Mouse (Mus musculus) liver, embryonic 12.5 days (tissue): ENCODE data around the gene Barhl2. TPM values are rescaled to one million over a fixed set of nuclear protein-coding genes. Genes with fewer than 3 reads are reported as not detected.

Experiments used
- ATAC-seq: fragments of 200-750 bp; cut with Nextera tagmentation; 2 replicates; pipeline ENCODE4 v1.8.0; 2017; ENCODE audit warnings: moderate number of reproducible peaks, mild to moderate bottlenecking, moderate library complexity
- H3K27ac ChIP-seq: fragments of 300-500 bp; sonication (generic); 2 replicates; pipeline ENCODE4 v1.5.1; 2016; ENCODE audit warnings: mild to moderate bottlenecking
- H3K27me3 ChIP-seq: fragments of 300-500 bp; sonication (generic); replicated peaks from 2 replicates; pipeline ENCODE4 v1.6.1; 2016; ENCODE audit warnings: mild to moderate bottlenecking, moderate library complexity
- H3K36me3 ChIP-seq: fragments of 300-500 bp; sonication (generic); 2 replicates; pipeline ENCODE4 v1.6.1; 2016; ENCODE audit warnings: mild to moderate bottlenecking, moderate library complexity
- H3K4me1 ChIP-seq: fragments of 300-500 bp; sonication (generic); 2 replicates; pipeline ENCODE4 v1.6.1; 2016
- H3K4me2 ChIP-seq: fragments of 300-500 bp; sonication (generic); 2 replicates; pipeline ENCODE4 v1.6.1; 2016; ENCODE audit warnings: mild to moderate bottlenecking, moderate library complexity
- H3K4me3 ChIP-seq: fragments of 300-500 bp; sonication (generic); 2 replicates; pipeline ENCODE4 v1.5.1; 2016; ENCODE audit warnings: mild to moderate bottlenecking, moderate library complexity
- H3K9ac ChIP-seq: fragments of 300-500 bp; sonication (generic); 2 replicates; pipeline ENCODE4 v1.6.1; 2016; ENCODE audit warnings: mild to moderate bottlenecking, moderate library complexity
- H3K9me3 ChIP-seq: fragments of 300-500 bp; sonication (generic); replicated peaks from 2 replicates; pipeline ENCODE4 v1.6.1; 2016; ENCODE audit warnings: mild to moderate bottlenecking, moderate library complexity
- WGBS: fragments of 180-500 bp; shearing (Covaris S2); methylation state at CpG from one replicate; pipeline ENCODE4 v1.1.7; 2016; ENCODE audit not compliant: insufficient replicate concordance; 5-methylcytosine and 5-hydroxymethylcytosine counted together
- polyA plus RNA-seq: library from polyadenylated mRNA; unstranded; fragments of >200 nt; fragmentation: Nextera tagmentation; extraction: Ambion mirVana; gene quantifications from 2 replicates; pipeline ENCODE4 v1.2.1, GENCODE M21; 2016

Gene Barhl2
- polyA plus RNA-seq, 1 experiment from 2014 or later, result not detected

- Histone ChIP-seq H3K27ac (no peak overlapping the region), H3K9ac (no peak overlapping the region), H3K4me3 (no peak overlapping the region), H3K4me2 (no peak overlapping the region), H3K27me3 (peaks cover 96% of the 10 kb centered on the region), H3K9me3 (no peaks in the 10 kb centered on the region), H3K4me1 (0 out of 2 replicates have a peak, but pooled peaks cover 6% of the 10 kb centered on the region), H3K36me3 (no peaks in the 10 kb centered on the region)
- WGBS, result 3% methylated on average over 45 of the region's 45 CpGs
- ATAC-seq, result no peak
Measured at GRCm38 (mm10) chr5:106453181-106453885, 4.6 kb downstream of the Barhl2 start.

GRCm38 (mm10) chr5:106452686-106453085, 5.3 kb downstream of the Barhl2 start:
- H3K4me2 ChIP-seq, result no peak overlapping the region
- no peak overlapping the region for H3K9ac ChIP-seq
- no peak overlapping the region for H3K4me3 ChIP-seq
- no peaks in the 10 kb centered on the region for H3K36me3 ChIP-seq
- peaks cover 96% of the 10 kb centered on the region for H3K27me3 ChIP-seq
- no peak overlapping the region for H3K27ac ChIP-seq
- ATAC-seq, result no peak
- 10% methylated on average over 4 of the region's 4 CpGs for WGBS
- H3K9me3 ChIP-seq, result no peaks in the 10 kb centered on the region
- 0 out of 2 replicates have a peak, but pooled peaks cover 2% of the 10 kb centered on the region for H3K4me1 ChIP-seq

GRCm38 (mm10) chr5:106451681-106452440, 6.1 kb downstream of the Barhl2 start:
- no peaks in the 10 kb centered on the region for H3K9me3 ChIP-seq
- no peaks in the 10 kb centered on the region for H3K36me3 ChIP-seq
- H3K4me3 ChIP-seq, result no peak overlapping the region
- ATAC-seq, result no peak
- H3K27me3 ChIP-seq, result peaks cover 96% of the 10 kb centered on the region
- no peak overlapping the region for H3K4me2 ChIP-seq
- H3K4me1 ChIP-seq, result 0 out of 2 replicates have a peak, but pooled peaks cover 2% of the 10 kb centered on the region
- WGBS, result 2% methylated on average over 32 of the region's 32 CpGs
- H3K27ac ChIP-seq, result no peak overlapping the region
- no peak overlapping the region for H3K9ac ChIP-seq

- H3K4me3 ChIP-seq, result no peak overlapping the region
- H3K9ac ChIP-seq, result no peak overlapping the region
- ATAC-seq, result no peak
- H3K27ac ChIP-seq, result no peak overlapping the region
- no peaks in the 10 kb centered on the region for H3K9me3 ChIP-seq
- 15% methylated on average over 5 of the region's 5 CpGs for WGBS
- no peaks in the 10 kb centered on the region for H3K36me3 ChIP-seq
- peaks cover 98% of the 10 kb centered on the region for H3K27me3 ChIP-seq
- no peak overlapping the region for H3K4me2 ChIP-seq
- H3K4me1 ChIP-seq, result 0 out of 2 replicates have a peak, but pooled peaks cover 2% of the 10 kb centered on the region
Measured at GRCm38 (mm10) chr5:106450426-106451160, 7.4 kb downstream of the Barhl2 start.

- 16% methylated on average over 4 of the region's 4 CpGs for WGBS
- H3K4me3 ChIP-seq, result no peak overlapping the region
- no peak overlapping the region for H3K27ac ChIP-seq
- no peak overlapping the region for H3K9ac ChIP-seq
- H3K27me3 ChIP-seq, result peaks cover 97% of the 10 kb centered on the region
- 0 out of 2 replicates have a peak, but pooled peaks cover 2% of the 10 kb centered on the region for H3K4me1 ChIP-seq
- H3K9me3 ChIP-seq, result no peaks in the 10 kb centered on the region
- no peak for ATAC-seq
- no peaks in the 10 kb centered on the region for H3K36me3 ChIP-seq
- no peak overlapping the region for H3K4me2 ChIP-seq
Measured at GRCm38 (mm10) chr5:106449720-106450425, 8.1 kb downstream of the Barhl2 start.

GRCm38 (mm10) chr5:106448798-106449125, 9.2 kb downstream of the Barhl2 start:
- WGBS, result 6% methylated on average over 6 of the region's 6 CpGs

GRCm38 (mm10) chr5:106447951-106448797, 9.8 kb downstream of the Barhl2 start:
- H3K4me1 ChIP-seq, result 0 out of 2 replicates have a peak, but pooled peaks cover 1% of the 10 kb centered on the region
- no peaks in the 10 kb centered on the region for H3K36me3 ChIP-seq
- no peak overlapping the region for H3K9ac ChIP-seq
- H3K27me3 ChIP-seq, result peaks cover 84% of the 10 kb centered on the region
- no peaks in the 10 kb centered on the region for H3K9me3 ChIP-seq
- 5% methylated on average over 50 of the region's 50 CpGs for WGBS
- no peak overlapping the region for H3K4me3 ChIP-seq
- no peak overlapping the region for H3K4me2 ChIP-seq
- ATAC-seq, result no peak
- H3K27ac ChIP-seq, result no peak overlapping the region

More at GRCm38 (mm10) chr5:106448798-106449125, 9.2 kb downstream of the Barhl2 start:
- Histone ChIP-seq H3K36me3 (no peaks in the 10 kb centered on the region), H3K27me3 (peaks cover 90% of the 10 kb centered on the region), H3K9me3 (no peaks in the 10 kb centered on the region), H3K4me2 (no peak overlapping the region), H3K4me1 (0 out of 2 replicates have a peak, but pooled peaks cover 2% of the 10 kb centered on the region), H3K4me3 (no peak overlapping the region), H3K9ac (no peak overlapping the region), H3K27ac (no peak overlapping the region)
- ATAC-seq, result no peak

GRCm38 (mm10) chr5:106447091-106447820, 10.7 kb downstream of the Barhl2 start:
- Histone ChIP-seq H3K36me3 (no peaks in the 10 kb centered on the region), H3K27ac (no peak overlapping the region), H3K27me3 (peaks cover 77% of the 10 kb centered on the region), H3K4me1 (no peaks in the 10 kb centered on the region), H3K9me3 (no peaks in the 10 kb centered on the region), H3K9ac (no peak overlapping the region), H3K4me2 (no peak overlapping the region), H3K4me3 (no peak overlapping the region)
- no peak for ATAC-seq
- 38% methylated on average over 14 of the region's 14 CpGs for WGBS

- H3K36me3 ChIP-seq, result no peaks in the 10 kb centered on the region
- H3K27ac ChIP-seq, result no peak overlapping the region
- WGBS, result 6% methylated on average over 8 of the region's 8 CpGs
- no peak overlapping the region for H3K4me3 ChIP-seq
- no peaks in the 10 kb centered on the region for H3K4me1 ChIP-seq
- no peaks in the 10 kb centered on the region for H3K9me3 ChIP-seq
- H3K4me2 ChIP-seq, result no peak overlapping the region
- peaks cover 70% of the 10 kb centered on the region for H3K27me3 ChIP-seq
- no peak for ATAC-seq
- no peak overlapping the region for H3K9ac ChIP-seq
Measured at GRCm38 (mm10) chr5:106446593-106446992, 11.4 kb downstream of the Barhl2 start.

- peaks cover 61% of the 10 kb centered on the region for H3K27me3 ChIP-seq
- no peak overlapping the region for H3K4me3 ChIP-seq
- H3K9me3 ChIP-seq, result no peaks in the 10 kb centered on the region
- H3K36me3 ChIP-seq, result no peaks in the 10 kb centered on the region
- ATAC-seq, result no peak
- no peak overlapping the region for H3K9ac ChIP-seq
- no peaks in the 10 kb centered on the region for H3K4me1 ChIP-seq
- WGBS, result 62% methylated on average over 3 of the region's 3 CpGs
- no peak overlapping the region for H3K4me2 ChIP-seq
- no peak overlapping the region for H3K27ac ChIP-seq
Measured at GRCm38 (mm10) chr5:106445681-106446080, 12.3 kb downstream of the Barhl2 start.
